Mouse (Mus musculus) cerebellum, postnatal 10 days (tissue): ENCODE results near the gene Spint2.

Experiments used
- DNase-seq, 2 experiments: peaks; one replicate each; pipeline ENCODE4 v3.0.0; 2021; ENCODE audit warnings: mixed read lengths in 2 of 2

Gene Spint2

GRCm38 (mm10) chr7:29281201-29282073 is at the start of gene Spint2:
Gene Spint2 (minus strand): TSS chr7:29281912.
- DNase-seq: peak; percentile 83 to 85

GRCm38 (mm10) chr7:29328984-29329383 is 47.3 kb upstream of the Spint2 start:
- DNase-seq: no peak

GRCm38 (mm10) chr7:29327087-29327486 is 45.4 kb upstream of the Spint2 start:
- DNase-seq: no peak

- DNase-seq: peak in 1 of 2 experiments; percentile 42
These were observed 37.9 kb upstream of the Spint2 start for GRCm38 (mm10) chr7:29319337-29320307.

- peak; percentile 56 to 58 for DNase-seq
These were observed 36.6 kb upstream of the Spint2 start for GRCm38 (mm10) chr7:29318115-29318911.

- DNase-seq: peak; percentile 65 to 66
These were observed 35.8 kb upstream of the Spint2 start for GRCm38 (mm10) chr7:29317558-29317957.

GRCm38 (mm10) chr7:29316976-29317375 is 35.3 kb upstream of the Spint2 start:
- DNase-seq: peak; percentile 81 to 88

- no peak for DNase-seq
These were observed 34.5 kb upstream of the Spint2 start for GRCm38 (mm10) chr7:29316137-29316734.

- no peak for DNase-seq
These were observed 33.3 kb upstream of the Spint2 start for GRCm38 (mm10) chr7:29314844-29315628.

- peak in 1 of 2 experiments; percentile 50 for DNase-seq
These were observed 32.0 kb upstream of the Spint2 start for GRCm38 (mm10) chr7:29313572-29314261.

- DNase-seq: peak; percentile 54 to 63
These were observed 31.3 kb upstream of the Spint2 start for GRCm38 (mm10) chr7:29313051-29313450.

GRCm38 (mm10) chr7:29309749-29310148 is 28.0 kb upstream of the Spint2 start:
- DNase-seq: no peak

- peak; percentile 56 to 69 for DNase-seq
These were observed 27.6 kb upstream of the Spint2 start for GRCm38 (mm10) chr7:29309221-29309721.

GRCm38 (mm10) chr7:29307350-29308104 is 25.8 kb upstream of the Spint2 start:
- DNase-seq: peak; percentile 97

- peak; percentile 72 to 87 for DNase-seq
These were observed 24.9 kb upstream of the Spint2 start for GRCm38 (mm10) chr7:29306619-29307018.

GRCm38 (mm10) chr7:29306108-29306507 is 24.4 kb upstream of the Spint2 start:
- no peak for DNase-seq

- peak; percentile 65 to 69 for DNase-seq
These were observed 23.7 kb upstream of the Spint2 start for GRCm38 (mm10) chr7:29305263-29305988.

- DNase-seq: peak in 1 of 2 experiments; percentile 52
These were observed 23.0 kb upstream of the Spint2 start for GRCm38 (mm10) chr7:29304463-29305262.
